Mouse (Mus musculus) stomach, postnatal 0 days (tissue): Measurements from ENCODE around the gene Fetub. TPM values are rescaled to one million over a fixed set of nuclear protein-coding genes. Genes with fewer than 3 reads are reported as not detected.

Experiments
- ATAC-seq: fragments of 200-750 bp; cut with Nextera tagmentation; 2 replicates; pipeline ENCODE4 v1.8.0; 2017; ENCODE audit not compliant: low FRiP score, low TSS enrichment
- DNase-seq: peaks from one replicate; pipeline ENCODE4 v3.0.0-alpha.2; 2016; ENCODE audit warnings: low spot score
- H3K27ac ChIP-seq: fragments of 300-500 bp; sonication (generic); replicated peaks from 2 replicates; pipeline ENCODE4 v1.5.1; 2014; ENCODE audit warnings: mild to moderate bottlenecking, control low read depth
- H3K27me3 ChIP-seq: fragments of 300-500 bp; sonication (generic); 2 replicates; pipeline ENCODE4 v1.6.1; 2014; ENCODE audit warnings: low read length; ENCODE audit not compliant: control insufficient read depth, insufficient read depth
- H3K36me3 ChIP-seq: fragments of 300-500 bp; sonication (generic); 2 replicates; pipeline ENCODE4 v1.6.1; 2014; ENCODE audit warnings: low read length, mixed read lengths; ENCODE audit not compliant: control insufficient read depth, insufficient read depth
- H3K4me1 ChIP-seq: fragments of 300-500 bp; sonication (generic); replicated peaks from 2 replicates; pipeline ENCODE4 v1.6.1; 2014; ENCODE audit warnings: antibody characterized with exemption; ENCODE audit not compliant: control insufficient read depth, insufficient read depth
- H3K4me2 ChIP-seq: fragments of 300-500 bp; sonication (generic); replicated peaks from 2 replicates; pipeline ENCODE4 v1.6.1; 2014; ENCODE audit warnings: low read depth, mild to moderate bottlenecking, control low read depth, moderate library complexity
- H3K4me3 ChIP-seq: fragments of 300-500 bp; sonication (generic); 2 replicates; pipeline ENCODE4 v1.5.1; 2014; ENCODE audit warnings: low read depth, low read length, control low read depth
- H3K9ac ChIP-seq: fragments of 300-500 bp; sonication (generic); 2 replicates; pipeline ENCODE4 v1.6.1; 2014; ENCODE audit warnings: mild to moderate bottlenecking, low read length, control low read depth, mixed read lengths
- H3K9me3 ChIP-seq: fragments of 300-500 bp; sonication (generic); 2 replicates; pipeline ENCODE4 v1.6.1; 2016; ENCODE audit warnings: low read length; ENCODE audit not compliant: control insufficient read depth
- CTCF ChIP-seq: IDR thresholded peaks from 2 replicates; pipeline ENCODE4 v1.5.1; 2016; ENCODE audit warnings: antibody characterized with exemption, low read depth, mild to moderate bottlenecking, moderate library complexity
- EP300 ChIP-seq: optimal IDR thresholded peaks from 2 replicates; pipeline ENCODE3; 2016; ENCODE audit warnings: antibody characterized with exemption
- WGBS: fragments of 180-500 bp; shearing (Covaris S2); extraction: QIAGEN DNeasy Blood & Tissue Kit; methylation state at CpG from one replicate; pipeline ENCODE4 v1.1.7; 2014; 5-methylcytosine and 5-hydroxymethylcytosine counted together
- polyA plus RNA-seq: library from polyadenylated mRNA; unstranded; fragments of >200 nt; fragmentation: Nextera tagmentation; extraction: Ambion mirVana; gene quantifications from 2 replicates; pipeline ENCODE4 v1.2.1, GENCODE M21; 2015

The Fetub gene
- polyA plus RNA-seq, 1 experiment from 2014 or later = 73.2 TPM

- Histone ChIP-seq H3K4me1 (no peaks in the 10 kb centered on the region), H3K9ac (no peak overlapping the region), H3K4me3 (no peak overlapping the region), H3K4me2 (no peak overlapping the region), H3K9me3 (no peaks in the 10 kb centered on the region), H3K36me3 (no peaks in the 10 kb centered on the region), H3K27ac (no peak overlapping the region), H3K27me3 (no peaks in the 10 kb centered on the region)
- DNase-seq = no peak
- 47% methylated on average over 7 of the region's 7 CpGs for WGBS
- ATAC-seq = no peak
- TF ChIP-seq CTCF = no peak
- no peak for TF ChIP-seq EP300
Measured at GRCm38 (mm10) chr16:22879945-22880595, 38.1 kb upstream of the Fetub start.

- no peaks in the 10 kb centered on the region for H3K36me3 ChIP-seq
- H3K9me3 ChIP-seq = no peaks in the 10 kb centered on the region
- H3K9ac ChIP-seq = no peak overlapping the region
- no peak for TF ChIP-seq EP300
- no peak for TF ChIP-seq CTCF
- WGBS = 32% methylated on average over 6 of the region's 6 CpGs
- H3K4me3 ChIP-seq = no peak overlapping the region
- H3K27ac ChIP-seq = no peak overlapping the region
- H3K27me3 ChIP-seq = no peaks in the 10 kb centered on the region
- H3K4me1 ChIP-seq = no peaks in the 10 kb centered on the region
- DNase-seq (no peak), ATAC-seq (no peak)
- no peak overlapping the region for H3K4me2 ChIP-seq
Measured at GRCm38 (mm10) chr16:22880900-22881299, 37.2 kb upstream of the Fetub start.

- Histone ChIP-seq H3K4me2 (no peak overlapping the region), H3K36me3 (no peaks in the 10 kb centered on the region), H3K4me3 (no peak overlapping the region), H3K9me3 (no peaks in the 10 kb centered on the region), H3K27ac (no peak overlapping the region), H3K9ac (no peak overlapping the region), H3K4me1 (no peaks in the 10 kb centered on the region), H3K27me3 (no peaks in the 10 kb centered on the region)
- TF ChIP-seq EP300 = no peak
- no peak for TF ChIP-seq CTCF
- no peak for DNase-seq
- no peak for ATAC-seq
- 63% methylated on average over 4 of the region's 4 CpGs for WGBS
Measured at GRCm38 (mm10) chr16:22881487-22881886, 36.6 kb upstream of the Fetub start.

- H3K4me3 ChIP-seq = no peak overlapping the region
- H3K27me3 ChIP-seq = no peaks in the 10 kb centered on the region
- ATAC-seq = no peak
- TF ChIP-seq EP300 (no peak), CTCF (no peak)
- 77% methylated on average over 5 of the region's 5 CpGs for WGBS
- H3K36me3 ChIP-seq = no peaks in the 10 kb centered on the region
- DNase-seq = no peak
- H3K9me3 ChIP-seq = no peaks in the 10 kb centered on the region
- no peaks in the 10 kb centered on the region for H3K4me1 ChIP-seq
- no peak overlapping the region for H3K9ac ChIP-seq
- no peak overlapping the region for H3K4me2 ChIP-seq
- H3K27ac ChIP-seq = no peak overlapping the region
Measured at GRCm38 (mm10) chr16:22883441-22883840, 34.7 kb upstream of the Fetub start.

GRCm38 (mm10) chr16:22885356-22885755, 32.8 kb upstream of the Fetub start:
- H3K27ac ChIP-seq = no peak overlapping the region
- H3K4me1 ChIP-seq = no peaks in the 10 kb centered on the region
- H3K36me3 ChIP-seq = no peaks in the 10 kb centered on the region
- H3K27me3 ChIP-seq = no peaks in the 10 kb centered on the region
- no peak for ATAC-seq
- DNase-seq = no peak
- H3K4me2 ChIP-seq = no peak overlapping the region
- H3K9me3 ChIP-seq = no peaks in the 10 kb centered on the region
- no peak for TF ChIP-seq EP300
- H3K4me3 ChIP-seq = no peak overlapping the region
- H3K9ac ChIP-seq = no peak overlapping the region
- 30% methylated on average over 4 of the region's 4 CpGs for WGBS

- no peak overlapping the region for H3K4me3 ChIP-seq
- H3K9me3 ChIP-seq = no peaks in the 10 kb centered on the region
- H3K36me3 ChIP-seq = no peaks in the 10 kb centered on the region
- DNase-seq (no peak), ATAC-seq (no peak)
- H3K9ac ChIP-seq = no peak overlapping the region
- no peak overlapping the region for H3K27ac ChIP-seq
- no peak for TF ChIP-seq EP300
- TF ChIP-seq CTCF = no peak
- H3K27me3 ChIP-seq = no peaks in the 10 kb centered on the region
- H3K4me2 ChIP-seq = no peak overlapping the region
- 72% methylated on average over 3 of the region's 3 CpGs for WGBS
- H3K4me1 ChIP-seq = no peaks in the 10 kb centered on the region
Measured at GRCm38 (mm10) chr16:22886726-22887125, 31.4 kb upstream of the Fetub start.
